Mouse (Mus musculus): ENCODE results near the gene Rfx2. TPM values are rescaled to one million over a fixed set of nuclear protein-coding genes. Genes with fewer than 3 reads are reported as not detected.

The Rfx2 gene
- total and polyA plus RNA-seq, 2 experiments from 2014 or later, result 3.4 to 3.6 TPM

DNA sequence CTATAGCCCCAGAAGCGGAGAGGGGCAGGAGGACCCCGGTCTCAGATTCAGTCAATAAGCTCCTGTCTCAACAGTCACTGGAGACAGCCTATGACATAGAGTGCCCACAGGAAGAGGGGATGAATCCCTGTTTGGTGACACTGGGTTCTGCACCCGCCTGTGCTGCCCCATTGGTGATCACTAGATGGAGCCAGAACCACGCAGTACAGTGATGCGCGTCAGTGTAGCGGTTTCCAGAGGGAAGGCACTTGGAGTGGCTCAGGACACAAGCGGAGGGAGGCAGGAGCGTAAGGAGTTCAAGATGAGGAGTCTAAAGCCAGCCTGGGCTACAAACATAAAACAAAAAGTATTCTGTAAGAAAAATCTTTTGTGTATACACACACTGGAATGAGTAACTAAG is 22.3 kb downstream of the Rfx2 start:
- H3K9me3 ChIP-seq (ENCODE audit: low read length), result no peaks in the 10 kb centered on the region
- H3K4me1 ChIP-seq (ENCODE audit: insufficient read depth), result peaks cover 10% of the 10 kb centered on the region; the same call in 1 of the 2 replicates
- H3K4me3 ChIP-seq (ENCODE audit: low read depth, low read length), result no peak overlapping the region
- peak; percentile 99 for TF ChIP-seq CTCF (IDR thresholded peaks at IDR 0.05; ENCODE audit: low read depth)
- DNase-seq (peak; percentile 93), ATAC-seq (peak; percentile 96)
- no peak overlapping the region for H3K4me2 ChIP-seq (ENCODE audit: low read depth)
- no peak overlapping the region for H3K9ac ChIP-seq
- H3K36me3 ChIP-seq (ENCODE audit: insufficient read depth), result no peaks in the 10 kb centered on the region
- WGBS, result 7% methylated on average over 9 of the region's 9 CpGs
- H3K27me3 ChIP-seq (ENCODE audit: insufficient read depth, low read length), result no peaks in the 10 kb centered on the region
- H3K27ac ChIP-seq (ENCODE audit: low read depth, low read length), result no peak overlapping the region

DNA sequence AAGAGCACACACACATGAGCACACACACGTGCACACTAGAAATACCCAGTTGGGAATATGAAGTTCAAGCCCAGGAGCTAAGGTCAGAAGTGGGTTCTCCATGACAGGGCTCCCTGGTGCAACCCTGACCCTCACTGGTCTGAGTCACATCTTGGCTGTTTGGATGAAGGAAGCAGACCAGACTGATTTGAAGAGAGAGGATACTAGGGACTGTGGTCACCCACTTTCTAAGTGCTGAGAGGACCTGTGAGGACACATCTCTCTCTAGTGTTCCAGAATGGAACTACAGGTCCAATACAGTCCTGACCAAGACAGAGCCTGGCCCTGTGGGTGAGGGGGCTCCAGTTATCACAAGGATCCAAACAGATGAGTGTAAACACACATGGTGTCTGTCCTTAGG is 25.0 kb downstream of the Rfx2 start:
- no peaks in the 10 kb centered on the region for H3K9me3 ChIP-seq (ENCODE audit: low read length)
- peaks cover 9% of the 10 kb centered on the region; the same call in 1 of the 2 replicates for H3K4me1 ChIP-seq (ENCODE audit: insufficient read depth)
- no peak for DNase-seq
- 93% methylated on average over 1 of the region's 1 CpGs for WGBS
- peak; percentile 44 for TF ChIP-seq CTCF (IDR thresholded peaks at IDR 0.05; ENCODE audit: low read depth)
- no peak overlapping the region for H3K4me2 ChIP-seq (ENCODE audit: low read depth)
- H3K9ac ChIP-seq, result no peak overlapping the region
- H3K27me3 ChIP-seq (ENCODE audit: insufficient read depth, low read length), result no peaks in the 10 kb centered on the region
- no peak overlapping the region for H3K27ac ChIP-seq (ENCODE audit: low read depth, low read length)
- ATAC-seq, result no peak
- no peak overlapping the region for H3K4me3 ChIP-seq (ENCODE audit: low read depth, low read length)
- no peaks in the 10 kb centered on the region for H3K36me3 ChIP-seq (ENCODE audit: insufficient read depth)

DNA sequence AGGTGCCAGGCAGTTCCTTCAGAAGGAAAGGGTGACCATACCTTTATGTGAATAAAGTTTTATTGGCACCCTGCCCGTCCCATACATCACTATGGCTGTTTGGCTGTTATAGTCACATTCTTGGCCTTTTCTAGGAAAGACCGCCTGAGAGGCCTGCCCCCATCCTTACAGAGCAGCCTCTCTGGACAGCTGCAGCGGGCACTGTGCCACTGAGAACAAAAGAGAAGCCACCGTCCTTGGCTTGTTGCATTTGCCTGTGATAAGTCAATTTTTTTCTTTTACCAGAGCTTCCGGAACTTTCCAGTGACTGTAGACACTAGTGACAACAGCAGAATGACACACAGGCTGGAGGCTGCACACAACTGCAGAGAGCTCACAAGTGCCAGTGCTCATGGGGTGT is 25.9 kb downstream of the Rfx2 start:
- no peak overlapping the region for H3K27ac ChIP-seq (ENCODE audit: low read depth, low read length)
- WGBS, result 52% methylated on average over 5 of the region's 5 CpGs
- DNase-seq, result no peak

DNA sequence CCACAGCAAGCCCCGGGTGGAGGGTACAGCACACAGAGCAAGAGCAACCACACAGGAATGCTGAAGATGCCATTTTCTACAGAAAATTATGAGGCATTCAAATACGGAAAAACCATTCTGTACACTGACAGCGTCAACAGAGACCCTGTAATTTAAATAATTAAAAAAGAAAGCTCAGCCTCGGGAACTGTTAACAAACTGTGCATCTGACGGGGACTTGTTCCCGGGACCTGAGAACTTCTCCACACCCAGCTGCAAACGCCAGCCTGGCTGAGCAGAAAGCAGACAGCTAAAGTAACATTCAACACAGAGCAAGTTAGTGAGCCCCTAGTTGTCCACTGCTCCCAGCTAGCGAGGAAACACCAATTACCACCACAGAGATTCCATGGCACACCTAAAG is 28.7 kb downstream of the Rfx2 start:
- H3K4me1 ChIP-seq (ENCODE audit: insufficient read depth), result no peaks in the 10 kb centered on the region
- WGBS, result 65% methylated on average over 8 of the region's 8 CpGs
- H3K36me3 ChIP-seq (ENCODE audit: insufficient read depth), result no peaks in the 10 kb centered on the region
- ATAC-seq (peak; percentile 68; the same call in 1 of the 2 replicates), DNase-seq (no peak)
- H3K4me2 ChIP-seq (ENCODE audit: low read depth), result no peak overlapping the region
- no peak for TF ChIP-seq CTCF (IDR thresholded peaks at IDR 0.05; ENCODE audit: low read depth)
- no peaks in the 10 kb centered on the region for H3K27me3 ChIP-seq (ENCODE audit: insufficient read depth, low read length)
- H3K27ac ChIP-seq (ENCODE audit: low read depth, low read length), result no peak overlapping the region
- no peaks in the 10 kb centered on the region for H3K9me3 ChIP-seq (ENCODE audit: low read length)
- no peak overlapping the region for H3K4me3 ChIP-seq (ENCODE audit: low read depth, low read length)
- H3K9ac ChIP-seq, result no peak overlapping the region

More for the DNA sequence above, 25.9 kb downstream of the Rfx2 start:
- no peaks in the 10 kb centered on the region for H3K9me3 ChIP-seq (ENCODE audit: low read length)
- H3K27me3 ChIP-seq (ENCODE audit: insufficient read depth, low read length), result no peaks in the 10 kb centered on the region
- no peak overlapping the region for H3K4me2 ChIP-seq (ENCODE audit: low read depth)
- no peak overlapping the region for H3K4me3 ChIP-seq (ENCODE audit: low read depth, low read length)
- ATAC-seq, result no peak
- no peak for TF ChIP-seq CTCF (IDR thresholded peaks at IDR 0.05; ENCODE audit: low read depth)
- no peaks in the 10 kb centered on the region for H3K36me3 ChIP-seq (ENCODE audit: insufficient read depth)
- H3K9ac ChIP-seq, result no peak overlapping the region
- H3K4me1 ChIP-seq (ENCODE audit: insufficient read depth), result 0 out of 2 replicates have a peak, but pooled peaks cover under 1% of the 10 kb centered on the region

DNA sequence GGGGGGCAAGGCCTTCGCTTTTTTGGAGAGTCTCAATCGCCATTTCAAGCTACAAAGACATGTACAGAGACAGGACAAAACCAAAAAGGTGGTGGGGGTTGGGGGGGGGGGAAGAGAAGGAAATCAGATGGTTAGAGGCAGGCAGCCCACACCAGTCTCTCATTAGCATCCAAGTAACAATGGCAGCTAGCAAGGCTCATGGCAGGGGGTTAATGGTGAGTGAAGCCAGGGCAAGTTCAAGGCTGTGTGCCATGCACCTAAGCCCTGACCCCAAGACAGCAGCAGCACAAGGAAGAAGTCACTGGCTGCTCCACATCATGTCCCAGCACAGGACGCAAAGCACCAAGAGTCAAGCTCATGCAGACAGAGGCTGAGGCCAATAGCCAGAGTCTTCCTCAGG is 31.5 kb downstream of the Rfx2 start:
- DNase-seq (no peak), ATAC-seq (no peak)
- Histone ChIP-seq H3K4me2 (ENCODE audit: low read depth) (no peak overlapping the region), H3K27ac (ENCODE audit: low read depth, low read length) (no peak overlapping the region), H3K9ac (no peak overlapping the region), H3K4me1 (ENCODE audit: insufficient read depth) (no peaks in the 10 kb centered on the region), H3K27me3 (ENCODE audit: insufficient read depth, low read length) (no peaks in the 10 kb centered on the region), H3K36me3 (ENCODE audit: insufficient read depth) (no peaks in the 10 kb centered on the region), H3K9me3 (ENCODE audit: low read length) (no peaks in the 10 kb centered on the region), H3K4me3 (ENCODE audit: low read depth, low read length) (no peak overlapping the region)
- TF ChIP-seq CTCF (IDR thresholded peaks at IDR 0.05; ENCODE audit: low read depth), result no peak
- WGBS, result 70% methylated on average over 3 of the region's 3 CpGs

DNA sequence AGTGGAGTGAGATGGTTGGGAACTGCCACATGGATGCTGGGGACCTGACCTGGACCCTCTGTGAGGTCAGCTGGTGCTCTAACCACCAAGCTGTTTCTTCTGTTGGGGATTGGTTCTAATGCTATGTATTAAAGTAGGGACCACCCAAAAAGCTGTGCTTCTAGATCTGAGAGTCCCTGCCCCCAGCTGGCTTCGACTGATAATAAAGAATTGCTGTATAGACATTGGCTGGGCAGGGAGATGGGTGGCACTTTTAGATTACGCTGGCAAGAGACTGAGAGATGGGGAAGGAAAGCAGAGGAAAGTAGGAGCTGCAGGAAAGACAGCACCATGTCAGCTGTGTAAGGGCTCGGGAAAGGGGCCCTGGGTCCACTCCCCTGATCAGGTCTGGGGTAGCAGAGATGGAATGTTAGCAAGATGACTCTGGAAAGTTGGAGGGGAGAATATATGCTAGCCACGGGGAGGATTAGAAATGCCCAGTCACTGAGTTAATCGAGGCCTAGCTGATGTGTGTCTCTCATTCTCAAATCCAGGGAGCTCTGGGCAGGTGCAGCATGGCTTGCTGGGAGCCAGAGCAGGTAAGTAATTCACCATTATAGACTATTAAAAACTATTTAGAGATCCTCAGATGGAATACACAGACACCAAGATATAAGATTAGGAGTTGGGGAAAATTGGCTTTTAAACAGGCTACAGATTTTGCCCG is 37.0 kb downstream of the Rfx2 start:
- Histone ChIP-seq H3K4me1 (ENCODE audit: insufficient read depth) (no peaks in the 10 kb centered on the region), H3K9me3 (ENCODE audit: low read length) (no peaks in the 10 kb centered on the region), H3K4me3 (ENCODE audit: low read depth, low read length) (no peak overlapping the region), H3K36me3 (ENCODE audit: insufficient read depth) (no peaks in the 10 kb centered on the region), H3K27ac (ENCODE audit: low read depth, low read length) (no peak overlapping the region), H3K27me3 (ENCODE audit: insufficient read depth, low read length) (no peaks in the 10 kb centered on the region), H3K9ac (no peak overlapping the region), H3K4me2 (ENCODE audit: low read depth) (no peak overlapping the region)
- DNase-seq, result no peak
- TF ChIP-seq CTCF (IDR thresholded peaks at IDR 0.05; ENCODE audit: low read depth), result no peak
- no peak for ATAC-seq
- 67% methylated on average over 6 of the region's 6 CpGs for WGBS

DNA sequence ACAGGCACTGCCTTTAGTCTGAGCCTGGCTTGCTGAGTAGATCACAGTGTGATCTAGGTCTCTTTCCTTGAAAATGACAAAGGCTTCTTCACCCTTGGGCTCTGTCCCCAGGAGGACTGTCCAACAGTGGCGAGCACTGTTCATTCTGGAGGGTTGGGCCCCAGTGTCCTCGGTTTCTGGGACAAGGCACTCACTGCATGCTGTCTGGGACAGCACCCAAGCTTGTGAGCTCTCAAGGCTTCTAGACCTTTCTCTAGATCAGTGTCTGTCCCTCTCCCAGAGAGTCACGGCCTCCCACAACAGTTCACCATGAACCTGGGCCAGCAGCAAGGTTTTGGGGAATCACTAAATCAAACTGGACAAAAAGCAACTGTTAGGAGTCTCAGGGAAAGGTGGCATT is 38.2 kb downstream of the Rfx2 start:
- TF ChIP-seq CTCF (IDR thresholded peaks at IDR 0.05; ENCODE audit: low read depth), result no peak
- 88% methylated on average over 3 of the region's 3 CpGs for WGBS
- no peak for ATAC-seq

More for the DNA sequence above, 38.2 kb downstream of the Rfx2 start:
- DNase-seq, result no peak
- Histone ChIP-seq H3K36me3 (ENCODE audit: insufficient read depth) (no peaks in the 10 kb centered on the region), H3K27me3 (ENCODE audit: insufficient read depth, low read length) (no peaks in the 10 kb centered on the region), H3K4me3 (ENCODE audit: low read depth, low read length) (no peak overlapping the region), H3K4me2 (ENCODE audit: low read depth) (no peak overlapping the region), H3K9ac (no peak overlapping the region), H3K27ac (ENCODE audit: low read depth, low read length) (no peak overlapping the region), H3K9me3 (ENCODE audit: low read length) (no peaks in the 10 kb centered on the region), H3K4me1 (ENCODE audit: insufficient read depth) (no peaks in the 10 kb centered on the region)

Data from forebrain, postnatal 0 days (tissue).